Mouse (Mus musculus) retina, postnatal 7 days (tissue): ENCODE data around the gene 5730522E02Rik.
A peak's percentile ranks its signal among the peaks of the same experiment; 100 is the strongest.
"Not testable (repeated sequence)": the region's sequence is repeated elsewhere in the genome, so short reads cannot be mapped to it uniquely, and the experiment has no call there.

ENCODE experiments used
- DNase-seq: peaks from one replicate; pipeline ENCODE4 v3.0.0-alpha.2; 2012; ENCODE audit warnings: low read depth, low spot score

The 5730522E02Rik gene

GRCm38 (mm10) chr11:26210582-26211180, at the start of gene 5730522E02Rik:
Gene 5730522E02Rik, minus strand, starts transcription at chr11:26210763.
- peak; percentile 4 for DNase-seq

- no peak for DNase-seq
Observed at GRCm38 (mm10) chr11:26236540-26236939, 26.0 kb upstream of the 5730522E02Rik start.

DNA sequence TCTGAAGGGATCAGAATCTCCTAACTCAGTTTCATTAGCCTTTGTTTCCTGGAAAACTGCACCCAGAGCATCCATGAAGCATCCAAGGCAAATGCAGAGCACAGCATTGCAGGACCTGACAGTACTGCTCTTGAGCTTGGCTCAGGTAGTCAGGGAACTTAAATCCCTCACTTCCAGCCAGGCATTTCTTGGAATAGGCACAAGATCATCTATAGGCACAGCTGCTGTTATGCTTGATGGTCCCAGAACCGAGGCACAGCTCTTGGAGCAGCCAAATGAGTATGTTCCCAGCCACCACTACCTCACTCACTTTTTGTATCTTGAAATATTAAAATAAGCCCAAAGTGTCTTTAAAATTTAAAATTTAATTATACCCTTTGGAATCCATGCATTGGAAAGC, 19.3 kb upstream of the 5730522E02Rik start:
- no peak for DNase-seq

DNA sequence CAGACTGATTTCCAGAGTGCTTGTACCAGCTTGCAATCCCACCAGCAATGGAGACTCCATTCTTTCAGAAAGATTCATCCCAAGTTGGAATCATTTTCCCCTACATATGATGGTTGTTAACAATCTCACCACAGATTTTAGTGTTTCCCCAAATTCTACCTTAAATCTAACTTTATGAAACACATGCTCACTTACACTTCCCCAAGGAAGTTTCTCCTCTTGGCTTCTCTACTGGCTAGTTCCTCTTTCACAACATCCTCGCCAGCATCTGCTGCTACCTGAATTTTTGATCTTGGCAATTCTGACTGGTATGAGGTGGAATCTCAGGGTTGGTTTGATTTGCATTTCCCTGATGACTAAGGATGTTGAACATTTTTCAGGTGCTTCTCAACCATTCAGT, 3.1 kb upstream of the 5730522E02Rik start:
- DNase-seq, result not testable (repeated sequence)

- DNase-seq, result peak; percentile 49
Observed at GRCm38 (mm10) chr11:26209811-26210581, 567 bp downstream of the 5730522E02Rik start.

- no peak for DNase-seq
Observed at GRCm38 (mm10) chr11:26203466-26203865, 7.1 kb downstream of the 5730522E02Rik start.

DNA sequence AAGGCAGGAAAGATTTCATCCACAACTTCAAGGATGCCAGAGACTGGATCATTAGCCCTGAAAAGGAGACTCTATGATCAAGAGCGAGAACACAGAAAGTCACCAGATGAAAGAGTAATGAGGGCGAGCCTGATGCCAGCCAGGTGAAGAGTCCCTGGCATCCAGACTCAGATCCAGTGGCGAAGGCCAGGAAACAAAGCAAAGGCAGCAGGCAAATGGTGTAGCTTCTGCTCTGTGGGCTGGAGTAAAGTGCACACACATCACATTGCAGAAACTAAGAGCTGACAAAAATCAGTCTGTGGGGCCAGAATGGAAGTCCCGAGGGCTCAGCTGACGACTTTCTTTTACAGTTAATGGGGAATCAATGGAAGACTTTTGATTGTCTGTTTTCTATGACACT, 7.7 kb downstream of the 5730522E02Rik start:
- DNase-seq, result no peak

GRCm38 (mm10) chr11:26201778-26202097, 8.8 kb downstream of the 5730522E02Rik start:
- DNase-seq, result no peak

GRCm38 (mm10) chr11:26200970-26201777, 9.4 kb downstream of the 5730522E02Rik start:
- DNase-seq, result peak; percentile 20

DNA sequence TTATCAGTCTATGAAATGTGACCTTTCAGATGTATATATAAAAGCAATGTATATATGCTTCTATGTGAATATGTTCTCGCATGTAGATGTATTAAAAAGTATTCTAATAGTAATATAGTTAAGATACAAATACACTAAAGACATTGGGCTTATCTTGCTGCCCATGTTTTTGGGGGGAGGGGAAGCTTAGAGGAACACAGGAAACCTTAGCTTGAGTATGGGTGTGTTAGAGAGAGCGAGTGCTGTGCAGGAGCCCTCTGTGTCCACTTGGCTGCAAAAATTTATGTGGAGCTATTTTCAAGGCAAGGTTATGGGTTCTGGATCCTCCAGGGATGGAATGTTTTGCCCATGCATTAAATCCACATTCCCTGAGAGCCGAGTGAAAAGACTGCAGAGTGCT, 15.1 kb downstream of the 5730522E02Rik start:
- DNase-seq, result no peak

- DNase-seq, result no peak
Observed at GRCm38 (mm10) chr11:26187231-26187967, 23.2 kb downstream of the 5730522E02Rik start.

DNA sequence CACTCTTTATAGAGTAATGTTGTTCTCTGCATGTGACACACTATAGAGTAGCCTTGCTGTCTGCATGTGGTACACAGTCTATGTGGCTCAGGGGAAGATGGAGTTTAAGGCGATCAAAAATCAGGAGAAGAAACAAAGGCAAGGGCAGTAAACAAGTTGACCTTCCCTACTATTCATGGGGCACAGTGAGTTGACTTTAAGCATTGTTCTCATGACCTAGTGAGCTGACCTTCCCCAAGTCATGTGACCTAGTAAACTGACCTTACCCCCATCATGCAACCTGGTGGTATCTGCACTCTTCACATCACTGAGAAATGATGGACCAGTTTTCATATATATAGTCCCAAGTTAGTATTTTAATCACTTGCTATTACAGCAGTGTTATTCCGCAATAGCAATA, 40.0 kb downstream of the 5730522E02Rik start:
- DNase-seq, result no peak

DNA sequence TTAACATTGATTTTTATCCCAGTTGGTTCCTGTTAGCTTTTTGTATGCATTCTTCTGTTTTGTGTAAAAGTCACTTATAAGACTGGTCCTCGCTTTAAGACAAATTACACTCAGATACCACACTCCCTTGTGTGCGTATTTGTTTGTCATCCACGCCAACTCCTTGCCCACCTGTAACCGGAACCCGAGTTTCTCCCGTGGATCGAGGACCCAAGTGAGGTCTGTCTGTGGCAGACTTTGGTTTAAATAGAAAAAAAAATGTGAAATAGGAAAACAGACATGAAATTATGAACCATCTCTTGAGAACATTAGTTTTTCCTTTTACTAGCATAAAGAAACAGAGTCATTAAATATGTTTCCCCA, 43.0 kb downstream of the 5730522E02Rik start:
- DNase-seq, result no peak

- DNase-seq, result no peak
Observed at GRCm38 (mm10) chr11:26166966-26167608, 43.5 kb downstream of the 5730522E02Rik start.

- no peak for DNase-seq
Observed at GRCm38 (mm10) chr11:26164651-26165259, 45.8 kb downstream of the 5730522E02Rik start.

- no peak for DNase-seq
Observed at GRCm38 (mm10) chr11:26161354-26161753, 49.2 kb downstream of the 5730522E02Rik start.

- no peak for DNase-seq
Observed at GRCm38 (mm10) chr11:26159033-26159432, 51.5 kb downstream of the 5730522E02Rik start.

DNA sequence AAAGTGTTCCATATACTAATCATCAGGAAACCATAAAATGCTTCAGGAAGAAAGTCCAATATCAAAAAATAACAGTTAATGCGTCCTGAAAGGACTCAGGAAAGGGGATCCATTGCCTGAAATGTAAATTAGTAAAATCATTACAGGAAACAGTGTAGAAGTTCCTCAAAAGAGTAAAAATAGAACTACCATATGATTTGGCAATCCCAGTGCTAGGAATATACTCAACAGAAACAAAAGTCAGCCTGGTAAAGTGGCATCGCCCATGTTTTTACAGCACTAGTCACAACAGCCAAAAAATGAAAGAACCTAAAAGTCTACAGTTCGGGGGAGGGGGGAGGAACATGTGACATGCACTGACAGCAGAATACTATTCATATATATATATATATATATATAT, 70.5 kb downstream of the 5730522E02Rik start:
- DNase-seq, result no peak

GRCm38 (mm10) chr11:26138013-26138412, 72.5 kb downstream of the 5730522E02Rik start:
- no peak for DNase-seq

- DNase-seq, result no peak
Observed at GRCm38 (mm10) chr11:26130911-26131310, 79.7 kb downstream of the 5730522E02Rik start.

- DNase-seq, result no peak
Observed at GRCm38 (mm10) chr11:26129054-26129453, 81.5 kb downstream of the 5730522E02Rik start.
